Mouse (Mus musculus) frontal cortex, postnatal 10 days (tissue): Measurements from ENCODE around the gene Snd1.
A peak's percentile ranks its signal among the peaks of the same experiment; 100 is the strongest.

ENCODE experiments used
- DNase-seq, 2 experiments: peaks; one replicate each; pipeline ENCODE4 v3.0.0; 2022; ENCODE audit warnings: low spot score in 2 of 2, mixed read lengths in 1 of 2

Snd1 gene

GRCm38 (mm10) chr6:28799818-28800217 is 324.9 kb downstream of the Snd1 start:
- no peak for DNase-seq

DNA sequence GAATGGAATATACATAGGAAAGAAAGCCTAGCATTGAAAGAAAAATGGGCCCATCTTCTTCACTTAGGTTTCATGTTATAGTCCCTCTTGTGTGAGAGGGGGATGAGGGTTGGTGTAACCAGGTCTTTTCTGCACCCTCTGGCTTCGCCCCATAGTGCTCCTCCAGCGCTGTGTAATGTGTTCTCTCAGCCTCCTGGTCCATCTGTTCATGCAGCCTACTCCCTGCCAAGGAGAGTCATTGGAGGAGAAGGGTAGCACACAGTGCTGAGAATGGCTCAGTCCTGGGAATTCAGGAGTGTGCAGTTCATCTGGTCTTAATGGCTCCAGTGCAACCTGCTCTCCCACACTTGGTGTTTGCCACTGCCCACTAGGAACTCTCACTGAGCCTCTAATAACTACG is 326.0 kb downstream of the Snd1 start:
- DNase-seq: no peak

GRCm38 (mm10) chr6:28803678-28804279 is 328.8 kb downstream of the Snd1 start:
- DNase-seq: no peak

DNA sequence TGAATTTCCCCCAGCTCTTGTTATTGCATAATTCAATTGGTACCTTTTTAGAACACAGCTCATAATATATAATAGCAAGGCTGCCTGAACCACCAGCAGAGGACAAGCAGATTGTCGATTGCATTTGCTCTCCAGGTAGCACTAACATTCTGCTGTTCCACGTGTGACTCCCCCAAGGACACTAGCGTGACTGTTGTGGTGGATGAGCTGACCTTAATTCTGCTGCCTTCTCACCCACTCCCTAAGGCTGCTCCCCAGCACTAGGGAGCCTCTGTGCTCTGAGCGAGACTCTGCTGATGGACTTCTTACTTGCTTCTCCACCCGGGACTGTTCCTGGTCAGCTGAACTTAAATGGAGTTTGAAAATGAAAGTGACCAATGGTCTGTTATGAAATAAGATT is 329.8 kb downstream of the Snd1 start:
- no peak for DNase-seq

DNA sequence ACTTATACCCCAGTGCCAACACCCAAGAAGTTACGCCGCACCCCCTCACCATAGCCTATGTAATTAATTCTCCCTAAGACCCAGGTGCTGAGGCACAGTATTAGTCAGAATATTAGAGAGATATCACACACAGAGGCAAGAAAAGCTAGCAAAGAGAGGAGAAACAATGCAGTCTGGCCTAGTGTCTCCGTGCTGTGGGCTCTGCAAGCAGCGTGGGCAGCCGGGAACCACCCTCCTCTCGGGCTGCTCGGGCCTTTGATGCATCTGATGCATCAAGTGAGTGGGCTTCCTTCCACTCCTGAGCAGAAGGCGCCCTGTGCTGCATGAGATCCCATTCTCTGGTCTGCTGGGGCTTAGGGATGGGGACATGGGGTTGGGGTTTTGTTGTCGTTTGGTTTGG is 338.1 kb downstream of the Snd1 start:
- DNase-seq: no peak

- no peak for DNase-seq
Measured at GRCm38 (mm10) chr6:28814895-28815294, 340.0 kb downstream of the Snd1 start.

DNA sequence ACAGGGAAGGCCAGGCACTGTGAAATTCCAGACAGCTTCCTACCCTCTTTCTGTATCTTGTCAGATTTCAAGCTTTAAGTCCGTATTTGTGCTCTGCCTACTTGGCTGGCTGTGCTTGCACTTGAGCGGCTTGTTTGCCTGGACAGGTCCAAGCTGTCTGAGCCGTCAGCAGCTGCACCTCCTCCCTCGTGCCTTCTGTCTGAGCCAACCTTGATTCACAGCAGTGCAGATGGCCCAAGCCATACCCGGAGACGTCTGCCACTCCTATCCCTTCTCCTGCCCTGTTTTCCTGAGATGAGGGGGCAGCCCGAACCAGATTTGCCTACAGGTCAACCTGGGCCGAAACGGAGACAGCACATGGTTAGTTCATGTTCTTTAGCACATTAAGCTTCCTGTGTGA is 342.1 kb downstream of the Snd1 start:
- DNase-seq: no peak

DNA sequence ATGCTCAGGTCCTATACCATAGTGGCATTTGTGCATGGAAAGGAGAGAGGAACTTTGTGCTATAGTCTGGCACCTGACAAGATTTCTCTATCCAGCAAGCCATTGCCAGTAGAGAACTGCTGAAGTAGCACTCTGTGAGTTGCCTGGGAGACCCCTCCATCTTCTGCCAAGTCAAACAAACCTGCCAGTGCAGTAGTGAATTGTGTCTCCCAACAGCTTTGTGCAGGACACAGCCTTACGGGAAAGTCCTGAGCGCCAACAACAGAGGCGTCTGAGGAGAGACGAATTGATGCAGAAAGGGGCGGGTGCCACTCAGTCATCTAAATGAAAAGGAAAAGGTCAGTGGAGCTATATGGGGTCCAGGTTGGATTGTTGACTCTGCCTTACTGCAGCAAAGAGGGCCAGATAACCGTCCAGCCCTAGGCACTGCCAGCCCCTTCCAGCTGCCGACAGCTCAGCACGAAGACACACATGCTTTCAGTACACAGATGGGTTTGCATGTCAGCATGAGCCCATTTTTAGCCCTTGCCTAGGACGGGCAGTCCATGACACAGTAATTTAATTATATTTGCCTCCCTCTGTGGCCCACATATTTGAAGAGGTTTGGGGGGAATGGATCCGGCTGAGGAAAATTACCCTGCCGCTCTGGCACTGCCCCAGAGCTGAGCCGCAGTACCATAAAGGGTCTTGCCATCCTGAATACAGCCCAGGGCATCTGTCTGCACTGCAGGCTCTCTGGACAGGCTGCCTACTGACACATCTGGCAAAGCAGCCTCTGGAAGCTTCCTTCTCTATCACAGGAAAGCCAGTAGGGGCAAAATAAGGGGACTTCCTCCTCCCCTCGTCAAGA is 344.8 kb downstream of the Snd1 start:
- DNase-seq: no peak

DNA sequence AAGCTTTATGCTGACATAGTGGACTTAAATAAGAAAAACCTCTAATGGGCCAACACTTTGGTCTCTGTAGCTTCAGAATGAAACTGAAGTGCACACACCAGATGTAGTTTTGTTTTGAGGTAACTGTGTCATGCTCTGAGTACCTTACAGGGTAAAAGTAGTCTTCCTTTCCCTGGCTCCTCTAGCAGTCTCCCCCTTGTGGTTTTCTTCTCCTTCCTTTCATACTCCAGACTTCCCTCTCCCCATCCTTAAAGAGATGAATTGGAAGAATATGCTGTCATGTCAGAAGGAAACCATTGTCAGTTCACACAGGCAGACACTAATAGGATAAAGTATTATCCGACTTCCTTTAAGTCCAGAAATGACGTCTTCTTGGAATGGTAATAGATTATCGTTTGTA is 347.4 kb downstream of the Snd1 start:
- no peak for DNase-seq

DNA sequence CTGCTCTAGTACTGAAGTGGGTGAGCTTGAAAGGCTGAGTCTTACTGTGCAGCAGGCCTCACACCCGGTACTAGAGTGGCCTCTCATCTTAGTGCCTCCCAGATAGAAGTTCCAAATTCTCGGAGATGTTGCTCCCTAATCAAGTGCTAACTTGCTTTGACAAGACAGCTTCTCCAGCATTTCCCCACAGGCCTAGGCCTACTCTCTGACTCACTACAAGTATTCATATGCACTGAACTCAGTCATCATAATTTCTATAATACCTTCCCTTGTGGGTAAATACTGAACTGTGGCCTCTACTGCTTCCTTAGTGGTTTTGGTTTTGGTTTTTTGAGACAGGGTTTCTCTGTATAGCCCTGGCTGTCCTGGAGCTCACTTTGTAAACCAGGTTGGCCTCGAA is 348.4 kb downstream of the Snd1 start:
- DNase-seq: no peak

- DNase-seq: no peak
Measured at GRCm38 (mm10) chr6:28823802-28824201, 348.9 kb downstream of the Snd1 start.

DNA sequence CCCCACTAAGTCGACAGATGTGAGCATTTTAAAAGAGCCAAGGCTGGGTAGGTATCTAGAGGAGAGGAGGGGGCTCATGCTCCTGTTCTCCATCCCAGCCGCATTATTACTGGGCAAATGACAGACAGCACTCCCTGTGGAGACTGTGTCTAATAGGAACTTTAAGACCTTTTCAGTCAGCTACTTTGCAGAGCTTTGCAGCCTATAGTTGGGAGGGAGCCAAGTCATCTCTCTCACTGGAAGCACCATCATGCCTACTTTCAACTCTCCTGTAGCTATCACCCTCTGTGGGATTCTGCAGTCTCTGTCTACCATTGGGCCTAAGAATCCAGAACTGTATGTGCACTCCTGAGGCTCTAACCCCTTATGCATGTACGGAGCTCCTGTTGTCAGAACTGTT is 351.0 kb downstream of the Snd1 start:
- no peak for DNase-seq

DNA sequence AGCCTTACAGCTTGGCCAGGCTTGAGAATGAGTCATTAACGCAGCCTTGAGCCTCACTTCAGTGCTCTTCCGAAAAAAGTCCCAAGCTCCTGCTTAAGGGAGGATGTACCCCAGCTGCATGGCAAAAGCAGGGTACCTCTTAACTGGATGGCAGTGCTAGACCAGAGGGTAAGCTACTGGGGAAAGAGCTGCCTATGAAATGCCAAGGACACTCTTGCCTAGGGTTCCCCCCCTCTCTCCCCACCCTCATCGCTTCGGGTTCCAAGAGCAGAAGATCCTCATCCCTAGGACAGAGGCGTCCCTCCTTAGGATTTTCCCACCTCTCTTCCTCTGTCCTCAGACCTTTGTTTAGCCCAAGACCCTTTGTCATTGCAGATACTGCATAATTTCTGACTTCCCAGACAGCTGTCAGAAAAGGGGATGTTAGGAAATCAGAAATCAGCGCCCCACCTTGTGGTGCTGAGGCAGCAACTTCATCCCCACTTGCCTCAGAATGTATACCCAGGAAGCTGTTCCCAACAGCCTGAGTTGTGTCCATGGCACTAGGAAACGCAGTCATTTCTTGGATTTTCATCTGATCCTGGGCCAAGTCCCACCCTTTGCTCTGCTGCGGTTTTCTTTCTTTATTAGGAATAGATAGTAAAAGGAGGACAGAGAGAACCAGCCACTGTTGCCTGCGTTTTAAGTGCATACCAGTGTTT is 351.9 kb downstream of the Snd1 start:
- no peak for DNase-seq

DNA sequence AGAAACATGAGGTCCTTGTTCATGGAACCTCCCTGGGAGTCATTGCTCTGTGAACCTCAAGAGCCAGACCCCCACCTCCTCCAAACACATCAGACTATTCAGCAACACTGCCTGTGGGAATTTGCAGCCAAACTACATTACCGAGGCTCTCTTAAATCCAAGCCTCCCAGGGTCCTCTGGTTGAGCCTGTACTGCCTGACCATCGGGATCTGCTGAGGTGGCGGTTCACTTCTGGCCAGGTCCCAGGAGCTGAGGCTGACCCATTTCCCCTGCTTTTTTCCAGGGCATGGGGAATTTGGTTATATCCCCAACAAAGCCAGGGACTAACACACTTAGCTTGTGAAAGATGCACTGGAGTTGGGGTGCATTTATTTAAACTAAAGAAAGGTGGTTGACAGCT is 352.6 kb downstream of the Snd1 start:
- no peak for DNase-seq

DNA sequence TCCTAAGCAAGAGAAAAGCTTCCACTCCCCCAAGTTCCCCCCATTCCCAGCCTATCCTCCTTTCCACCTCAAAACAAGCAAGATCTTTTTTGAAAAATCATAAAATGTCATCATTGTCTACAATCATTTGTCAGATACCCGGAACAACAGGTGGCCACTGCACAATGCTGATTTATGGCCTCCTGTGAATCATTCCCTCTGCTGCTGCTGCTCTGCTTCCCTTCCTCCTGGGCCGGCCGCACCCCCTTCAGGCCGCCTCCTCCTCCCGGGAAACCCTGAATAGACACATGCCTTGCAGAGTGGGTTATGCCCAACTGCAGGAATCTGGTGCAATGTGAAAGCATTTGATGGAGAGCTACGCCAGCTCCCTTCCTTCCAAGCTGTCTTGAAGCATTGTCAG is 353.7 kb downstream of the Snd1 start:
- peak in 1 of 2 experiments; percentile 43 for DNase-seq

DNA sequence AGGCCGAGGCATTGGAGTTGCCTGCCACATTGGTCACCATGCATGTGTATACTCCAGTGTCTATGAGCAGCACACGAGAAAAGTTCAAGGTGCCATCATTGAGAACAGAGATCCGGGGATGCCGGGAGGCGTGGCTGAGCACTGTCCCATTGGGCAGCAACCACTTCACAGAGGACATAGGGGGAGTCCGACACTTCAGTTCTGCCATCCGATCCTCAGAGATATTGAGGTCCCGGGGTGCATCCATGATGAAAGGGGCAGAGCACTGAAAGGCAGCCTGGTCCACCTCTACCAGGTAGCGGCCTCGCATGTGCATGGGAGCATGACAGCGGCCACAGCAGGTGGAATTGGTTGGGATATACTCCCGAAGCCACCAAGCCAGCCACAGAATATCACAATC is 355.4 kb downstream of the Snd1 start:
- DNase-seq: no peak

- no peak for DNase-seq
Measured at GRCm38 (mm10) chr6:28831011-28831853, 356.3 kb downstream of the Snd1 start, which contains the start of gene Lrrc4. TSS of gene Lrrc4 (minus strand) at chr6:28831747.

DNA sequence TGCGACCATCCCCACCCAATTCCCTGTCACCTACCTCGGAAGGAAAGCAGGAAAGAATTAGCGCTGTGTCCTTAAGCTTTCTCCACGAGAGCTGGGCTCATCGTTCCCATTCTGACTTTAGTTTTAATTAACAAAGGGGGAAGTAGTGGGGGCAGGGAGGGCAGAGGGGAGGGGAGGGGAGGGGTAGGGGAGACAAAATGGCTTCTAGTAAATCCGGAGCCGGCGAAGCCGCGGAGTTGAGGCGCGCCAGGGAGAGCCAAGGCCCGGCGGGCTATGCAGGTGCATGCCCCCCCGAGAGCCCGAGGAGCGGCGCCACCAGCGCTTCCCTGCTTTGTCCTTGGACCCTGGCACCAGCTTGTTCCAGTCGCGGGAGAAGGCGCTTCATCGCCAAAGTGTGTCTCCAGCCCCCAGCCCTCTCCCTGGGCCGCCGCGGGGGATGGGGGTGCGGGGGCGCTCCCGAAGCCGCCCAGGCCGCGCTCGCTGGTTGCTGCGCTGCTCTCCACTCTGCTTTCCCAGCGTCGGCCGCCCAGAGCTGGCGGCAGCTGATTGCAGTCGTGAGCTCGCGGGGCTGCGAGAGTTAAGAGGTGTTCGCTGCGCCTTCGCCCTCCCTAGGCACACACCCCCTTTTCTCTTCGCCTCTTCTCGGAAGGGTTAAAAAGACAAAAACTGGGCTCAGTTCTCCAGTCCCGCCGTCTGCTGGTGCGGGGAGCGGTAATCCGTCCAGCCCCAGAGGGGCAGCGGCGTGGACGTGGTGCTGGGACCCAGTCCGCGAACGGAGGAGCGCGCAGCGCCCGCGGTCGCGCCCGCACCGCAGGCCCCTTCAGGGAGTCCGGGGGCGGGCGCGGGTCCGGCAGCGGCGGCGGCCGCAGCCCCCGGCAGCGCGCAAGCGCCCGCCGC is 357.2 kb downstream of the Snd1 start:
- DNase-seq: peak; percentile 31 to 62

- DNase-seq: peak; percentile 37 to 62
Measured at GRCm38 (mm10) chr6:28832751-28833291, 357.9 kb downstream of the Snd1 start.

DNA sequence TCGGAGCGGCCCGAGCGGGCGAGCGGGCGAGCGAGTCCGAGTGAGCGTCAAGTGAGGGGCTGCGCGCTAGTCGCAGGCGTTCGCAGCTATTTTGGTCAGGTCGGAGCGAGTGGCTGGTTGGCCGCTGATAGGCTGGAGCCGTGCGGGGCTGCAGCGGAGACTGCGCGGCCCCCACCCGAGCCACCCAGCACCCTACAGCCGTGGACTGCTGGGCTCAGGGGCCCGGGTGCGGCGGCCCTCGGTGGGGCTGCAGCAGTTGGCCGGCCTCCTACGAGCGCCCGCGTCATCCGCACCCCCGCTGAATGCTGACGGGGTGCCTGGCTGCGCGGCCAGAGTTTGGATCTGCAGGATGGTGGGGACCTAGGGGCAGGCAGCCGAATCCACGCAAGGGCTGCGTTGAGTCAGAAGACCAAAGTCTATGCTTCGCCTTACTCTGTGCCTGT is 358.5 kb downstream of the Snd1 start:
- DNase-seq: peak; percentile 63 to 70
